Mouse (Mus musculus) olfactory bulb, adult 2 months (tissue): ENCODE measurements around the gene Cx3cr1. TPM values are rescaled to one million over a fixed set of nuclear protein-coding genes. Genes with fewer than 3 reads are reported as not detected.

Experiments used
- H3K27ac ChIP-seq: fragments of 200-500 bp; 2 replicates; pipeline ENCODE4 v1.5.1; 2012; ENCODE audit warnings: low read depth, low read length; ENCODE audit not compliant: insufficient read depth
- H3K4me1 ChIP-seq: fragments of 200-500 bp; 2 replicates; pipeline ENCODE4 v1.6.1; 2012; ENCODE audit warnings: low read length; ENCODE audit not compliant: control insufficient read depth, insufficient read depth
- H3K4me3 ChIP-seq: fragments of 200-500 bp; 2 replicates; pipeline ENCODE4 v1.5.1; 2012; ENCODE audit warnings: mild to moderate bottlenecking, low read depth, low read length, moderate library complexity; ENCODE audit not compliant: insufficient read depth
- CTCF ChIP-seq: fragments of 200-500 bp; IDR thresholded peaks from 2 replicates; pipeline ENCODE4 v1.5.1; 2012; ENCODE audit warnings: low read depth, mild to moderate bottlenecking, low read length, moderate library complexity; ENCODE audit not compliant: insufficient read depth
- POLR2A ChIP-seq: fragments of 200-500 bp; IDR thresholded peaks from 2 replicates; pipeline ENCODE4 v1.6.1; 2012; ENCODE audit warnings: mild to moderate bottlenecking, low read depth, low read length, moderate library complexity; ENCODE audit not compliant: insufficient read depth
- WGBS: fragments of 180-500 bp; shearing (Covaris S2); methylation state at CpG from one replicate; pipeline ENCODE4 v1.1.7; 2018; 5-methylcytosine and 5-hydroxymethylcytosine counted together
- polyA plus RNA-seq: library from polyadenylated mRNA; stranded (reverse); fragments of >200 nt; gene quantifications from 2 replicates; pipeline ENCODE4 v1.2.4, GENCODE M21; 2012; ENCODE audit warnings: low replicate concordance; ENCODE audit not compliant: missing spikeins, insufficient read depth, insufficient read length

Gene Cx3cr1
- polyA plus RNA-seq, 1 experiment = not detected

GRCm38 (mm10) chr9:119978811-119979441, 90.8 kb downstream of the Cx3cr1 start:
- TF ChIP-seq POLR2A = no peak
- no peak for TF ChIP-seq CTCF
- WGBS = 82% methylated on average over 6 of the region's 6 CpGs
- H3K4me1 ChIP-seq = peaks cover 54% of the 10 kb centered on the region
- no peak overlapping the region for H3K4me3 ChIP-seq
- H3K27ac ChIP-seq = no peak overlapping the region

GRCm38 (mm10) chr9:119978151-119978810, 91.4 kb downstream of the Cx3cr1 start:
- Histone ChIP-seq H3K27ac (no peak overlapping the region), H3K4me3 (no peak overlapping the region), H3K4me1 (peaks cover 53% of the 10 kb centered on the region)
- 69% methylated on average over 9 of the region's 9 CpGs for WGBS
- TF ChIP-seq CTCF = no peak
- TF ChIP-seq POLR2A = no peak

- H3K4me3 ChIP-seq = no peak overlapping the region
- 27% methylated on average over 5 of the region's 5 CpGs for WGBS
- no peak for TF ChIP-seq POLR2A
- no peak for TF ChIP-seq CTCF
- peaks cover 46% of the 10 kb centered on the region for H3K4me1 ChIP-seq
- H3K27ac ChIP-seq = no peak overlapping the region
These were observed 92.1 kb downstream of the Cx3cr1 start for GRCm38 (mm10) chr9:119977557-119978060.

GRCm38 (mm10) chr9:119976704-119977556, 92.7 kb downstream of the Cx3cr1 start:
- no peak for TF ChIP-seq CTCF
- Histone ChIP-seq H3K27ac (no peak overlapping the region), H3K4me3 (no peak overlapping the region; the same call in 1 of the 2 replicates), H3K4me1 (peaks cover 41% of the 10 kb centered on the region)
- 70% methylated on average over 17 of the region's 17 CpGs for WGBS

GRCm38 (mm10) chr9:119975286-119975685, 94.4 kb downstream of the Cx3cr1 start:
- WGBS = 92% methylated on average over 4 of the region's 4 CpGs
- TF ChIP-seq CTCF (no peak), POLR2A (no peak)
- Histone ChIP-seq H3K4me3 (no peak overlapping the region), H3K4me1 (peaks cover 40% of the 10 kb centered on the region), H3K27ac (no peak overlapping the region)

DNA sequence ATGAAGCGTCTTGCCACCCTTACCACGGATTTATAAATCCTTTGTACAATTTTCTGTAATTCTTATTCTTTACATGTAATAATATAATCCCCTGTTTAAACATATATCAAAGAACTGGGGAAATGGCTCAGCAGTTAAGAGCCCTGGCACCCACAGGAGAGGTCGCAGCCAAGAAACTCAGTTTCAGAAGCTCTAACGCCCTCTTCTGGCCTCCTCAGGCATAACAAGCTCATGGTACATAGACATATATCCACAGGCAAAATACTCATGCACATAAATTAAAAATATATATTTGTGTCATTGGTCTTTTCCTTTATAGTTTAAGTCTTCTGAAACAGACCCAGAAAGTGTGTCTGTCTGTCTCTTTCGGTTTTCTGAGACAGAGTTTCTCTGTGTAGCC, 95.1 kb downstream of the Cx3cr1 start:
- 84% methylated on average over 5 of the region's 5 CpGs for WGBS
- Histone ChIP-seq H3K27ac (no peak overlapping the region), H3K4me3 (no peak overlapping the region), H3K4me1 (peaks cover 40% of the 10 kb centered on the region)
- TF ChIP-seq POLR2A = no peak
- TF ChIP-seq CTCF = no peak

DNA sequence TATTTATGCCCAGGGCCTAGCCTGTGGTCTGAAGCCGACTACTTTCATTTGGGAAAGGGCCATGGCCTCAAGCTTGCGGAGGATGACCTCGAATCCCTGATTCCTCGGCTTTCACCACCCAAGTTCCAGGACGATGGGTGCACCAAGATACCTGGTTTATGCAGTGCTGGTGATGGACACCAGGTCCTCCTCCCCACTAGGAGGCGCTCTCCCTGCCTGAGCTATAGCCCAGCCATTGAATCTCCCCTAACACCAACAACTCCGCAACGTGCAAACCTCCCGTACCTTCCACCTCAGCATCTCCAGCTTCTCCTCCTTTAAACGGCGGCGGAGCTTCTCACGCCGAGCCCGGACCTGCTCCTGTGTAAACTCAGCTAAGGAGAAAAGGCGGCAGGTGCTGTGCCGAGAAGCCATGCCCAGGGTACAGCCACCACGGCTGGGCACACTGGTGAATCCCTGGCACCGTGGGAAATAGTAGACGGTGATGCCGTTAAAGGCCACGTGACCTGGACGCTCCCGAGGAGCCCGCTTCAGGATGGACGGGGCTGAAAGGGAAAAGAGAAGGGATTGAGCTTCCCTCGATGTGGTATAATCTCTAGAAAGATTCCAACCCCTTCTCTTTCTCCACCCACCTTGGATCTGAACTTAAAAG, 95.7 kb downstream of the Cx3cr1 start:
- no peak overlapping the region for H3K4me3 ChIP-seq
- TF ChIP-seq CTCF (no peak), POLR2A (no peak)
- H3K27ac ChIP-seq = no peak overlapping the region
- WGBS = 92% methylated on average over 27 of the region's 27 CpGs
- peaks cover 40% of the 10 kb centered on the region for H3K4me1 ChIP-seq

DNA sequence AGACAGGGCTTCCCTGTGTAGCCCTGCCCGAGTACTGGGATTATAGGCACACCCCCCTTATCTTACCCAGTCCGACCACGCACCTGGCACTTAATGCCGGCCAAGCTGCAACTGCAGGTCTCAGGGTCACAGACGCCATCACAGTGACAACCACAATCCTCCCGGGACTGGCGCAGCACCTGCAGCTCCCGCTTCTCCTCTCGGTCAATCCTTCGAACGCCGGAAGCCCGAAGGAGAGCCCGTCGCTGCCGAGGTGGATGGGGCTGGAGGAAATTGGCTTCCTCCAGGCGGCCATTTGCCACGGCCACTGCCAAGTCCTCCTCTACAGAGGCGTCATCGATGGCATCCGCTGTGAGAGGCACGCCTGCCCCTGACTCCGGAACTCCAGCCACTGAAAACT, 96.4 kb downstream of the Cx3cr1 start:
- TF ChIP-seq POLR2A = no peak
- TF ChIP-seq CTCF = no peak
- no peak overlapping the region for H3K27ac ChIP-seq
- H3K4me1 ChIP-seq = peaks cover 34% of the 10 kb centered on the region
- 91% methylated on average over 23 of the region's 23 CpGs for WGBS
- H3K4me3 ChIP-seq = no peak overlapping the region
